Mouse (Mus musculus) liver, adult 2 months (tissue): ENCODE measurements around the gene Amotl2.

Source experiments
- CTCF ChIP-seq: fragments of 200-500 bp; IDR thresholded peaks from 2 replicates; pipeline ENCODE4 v1.5.1; 2011; ENCODE audit warnings: low read depth, low read length, control low read depth
- POLR2A ChIP-seq: fragments of 200-500 bp; IDR thresholded peaks from 2 replicates; pipeline ENCODE4 v1.6.1; 2011; ENCODE audit warnings: low read length, control low read depth; ENCODE audit not compliant: insufficient read depth; ENCODE audit errors: extremely low read depth

DNA sequence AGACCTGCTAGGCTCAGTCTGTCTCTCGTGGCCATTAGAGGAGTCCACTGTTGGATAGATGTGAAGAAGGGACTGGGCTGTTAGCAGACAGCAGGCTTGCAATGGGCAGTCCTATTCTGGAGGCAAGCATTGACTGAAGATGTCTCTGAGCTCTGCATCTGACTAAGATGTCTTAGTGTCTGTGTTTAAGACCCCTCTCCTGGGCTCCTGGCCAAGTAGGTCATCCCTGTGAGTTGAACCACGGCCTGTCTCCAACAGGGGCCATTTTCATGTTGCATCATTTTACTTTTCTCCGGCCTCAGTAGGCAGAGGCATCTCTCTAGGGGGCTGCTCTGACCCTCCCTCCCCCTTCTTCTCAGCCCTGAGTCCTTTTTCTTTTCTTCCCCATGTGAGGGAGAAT lies 52.8 kb downstream of the Amotl2 start:
- TF ChIP-seq CTCF (no peak), POLR2A (no peak)
